Mouse (Mus musculus) kidney, adult 8-10 months (tissue): Measurements from ENCODE around the gene Gm26920.
"Not testable (repeated sequence)": the region's sequence is repeated elsewhere in the genome, so short reads cannot be mapped to it uniquely, and the experiment has no call there.

Source experiments
- DNase-seq, 2 experiments: peaks; one replicate each; pipeline ENCODE4 v3.0.0; 2022

Gene Gm26920

DNA sequence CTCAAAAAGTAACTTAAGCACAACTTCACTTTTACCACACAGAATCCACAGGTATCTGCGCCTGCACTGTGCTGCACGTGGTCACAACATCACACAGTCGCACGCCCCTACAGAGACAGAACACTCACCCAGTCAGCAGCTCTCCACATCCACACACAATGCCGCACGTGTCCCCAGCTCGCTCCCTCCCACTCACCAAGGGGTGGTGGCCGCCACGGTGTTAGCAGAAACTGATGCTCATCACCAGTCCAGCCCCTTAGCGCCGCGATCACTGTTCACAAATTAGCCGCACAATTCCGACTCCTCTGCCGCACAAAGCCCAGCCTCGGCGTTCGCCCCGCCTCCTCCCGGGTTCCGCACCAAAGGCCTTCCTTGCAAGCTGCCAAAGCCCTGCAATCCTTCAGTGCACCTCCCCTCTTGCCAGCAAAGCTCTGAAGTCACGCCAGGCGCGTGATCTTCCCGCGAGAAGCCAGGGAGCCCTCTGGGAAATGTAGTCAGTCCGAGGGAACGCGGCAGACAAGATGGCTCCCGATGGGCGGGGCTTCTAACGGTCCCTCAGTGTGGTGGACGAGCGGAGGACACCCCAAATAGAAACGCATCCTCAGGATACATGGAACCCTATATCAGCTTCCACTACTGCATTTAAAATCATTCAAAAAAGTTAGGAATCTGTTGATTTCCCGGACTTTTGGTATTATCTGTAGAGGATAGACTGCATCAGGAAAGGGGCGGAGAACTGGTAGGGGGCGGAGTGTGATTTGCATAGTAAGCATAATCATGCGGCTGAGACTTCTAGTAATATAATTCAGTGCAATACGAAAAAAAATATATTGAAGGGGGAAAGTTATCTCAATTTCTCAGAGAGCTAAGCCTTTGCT lies at the start of gene Gm26920, which contains the start of gene Zfp566:
TSS of gene Gm26920 (minus strand) at position 319 of the 878 bp plus-strand sequence.
TSS of gene Zfp566 (minus strand) at position 436 of the 878 bp plus-strand sequence.
- peak; percentile 97 to 98 for DNase-seq

DNA sequence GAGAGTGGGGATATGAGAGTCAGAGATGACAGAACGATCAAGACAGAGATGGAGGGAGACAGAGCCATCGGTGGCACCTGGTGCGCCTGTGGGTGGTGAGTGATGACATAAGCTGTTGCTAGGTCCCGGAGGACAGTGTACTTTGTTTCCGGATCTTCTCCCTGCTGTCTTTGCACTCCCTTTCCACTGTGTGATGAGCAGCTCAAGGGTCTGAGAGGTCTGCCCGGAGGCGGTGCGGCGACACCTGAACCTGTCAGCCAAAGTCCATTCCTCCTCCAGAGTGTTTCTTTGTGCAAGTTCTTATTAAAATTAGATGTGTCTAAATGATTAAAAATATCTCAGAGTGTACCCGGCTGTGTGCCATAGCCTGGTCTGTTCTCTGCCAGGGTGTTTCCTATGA lies 46.6 kb upstream of the Gm26920 start:
- peak in 1 of 2 experiments; percentile 32 for DNase-seq

DNA sequence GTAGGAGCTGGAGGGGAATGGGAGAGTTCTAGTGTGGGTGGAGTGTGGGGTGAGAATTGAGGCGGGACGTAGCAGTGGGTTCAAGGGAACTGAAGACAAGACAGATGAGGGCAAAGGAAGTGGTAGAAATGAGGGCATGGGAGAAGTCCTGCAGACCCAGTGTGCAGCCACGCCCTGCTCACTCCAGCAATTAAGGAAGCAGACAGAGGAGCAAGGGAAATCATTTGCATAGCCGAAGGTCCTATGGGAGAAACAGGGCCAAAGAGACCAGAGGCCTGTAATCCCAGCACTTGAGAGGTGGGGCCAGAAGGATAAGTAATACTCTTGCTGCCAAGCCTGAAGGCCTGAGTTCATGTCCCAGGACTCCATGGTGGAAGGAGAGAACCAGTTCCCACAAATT lies 42.2 kb upstream of the Gm26920 start:
- no peak for DNase-seq

DNA sequence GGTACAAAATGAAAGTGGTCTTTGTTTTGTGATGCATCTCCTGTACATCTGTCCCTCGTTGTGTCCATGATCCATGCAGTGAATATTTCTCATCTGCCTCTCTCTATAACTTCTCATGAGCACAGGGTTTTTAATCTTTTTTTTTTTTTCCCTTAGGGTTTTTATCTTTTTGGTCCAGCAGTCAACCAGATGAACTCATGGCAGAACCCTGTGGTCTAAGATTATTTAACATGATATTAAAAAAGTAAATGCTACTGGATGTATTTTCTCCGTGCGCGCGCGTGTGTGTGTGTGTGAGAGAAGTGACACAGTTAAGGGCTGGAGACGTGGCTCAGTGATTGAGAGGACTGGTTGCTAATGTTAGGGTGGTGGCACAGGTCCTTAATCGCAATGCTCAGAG lies 39.7 kb upstream of the Gm26920 start:
- no peak for DNase-seq

DNA sequence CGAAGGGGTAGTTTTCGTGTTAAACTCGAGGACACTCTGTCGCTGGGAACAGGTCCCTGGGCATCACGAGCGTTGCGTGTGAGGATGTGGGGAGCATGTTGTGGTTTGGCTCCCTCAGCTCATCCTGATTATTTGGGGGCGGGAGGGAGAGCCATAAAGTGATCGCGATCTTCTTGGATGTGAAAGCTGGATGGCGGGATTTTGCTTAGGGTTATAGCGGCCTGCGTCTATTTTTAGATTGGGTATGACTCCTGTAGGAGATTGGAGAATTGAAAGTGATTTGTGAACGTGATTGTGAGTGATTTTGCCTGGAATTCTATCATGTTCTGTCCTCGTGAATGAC lies 31.9 kb upstream of the Gm26920 start:
- no peak for DNase-seq

DNA sequence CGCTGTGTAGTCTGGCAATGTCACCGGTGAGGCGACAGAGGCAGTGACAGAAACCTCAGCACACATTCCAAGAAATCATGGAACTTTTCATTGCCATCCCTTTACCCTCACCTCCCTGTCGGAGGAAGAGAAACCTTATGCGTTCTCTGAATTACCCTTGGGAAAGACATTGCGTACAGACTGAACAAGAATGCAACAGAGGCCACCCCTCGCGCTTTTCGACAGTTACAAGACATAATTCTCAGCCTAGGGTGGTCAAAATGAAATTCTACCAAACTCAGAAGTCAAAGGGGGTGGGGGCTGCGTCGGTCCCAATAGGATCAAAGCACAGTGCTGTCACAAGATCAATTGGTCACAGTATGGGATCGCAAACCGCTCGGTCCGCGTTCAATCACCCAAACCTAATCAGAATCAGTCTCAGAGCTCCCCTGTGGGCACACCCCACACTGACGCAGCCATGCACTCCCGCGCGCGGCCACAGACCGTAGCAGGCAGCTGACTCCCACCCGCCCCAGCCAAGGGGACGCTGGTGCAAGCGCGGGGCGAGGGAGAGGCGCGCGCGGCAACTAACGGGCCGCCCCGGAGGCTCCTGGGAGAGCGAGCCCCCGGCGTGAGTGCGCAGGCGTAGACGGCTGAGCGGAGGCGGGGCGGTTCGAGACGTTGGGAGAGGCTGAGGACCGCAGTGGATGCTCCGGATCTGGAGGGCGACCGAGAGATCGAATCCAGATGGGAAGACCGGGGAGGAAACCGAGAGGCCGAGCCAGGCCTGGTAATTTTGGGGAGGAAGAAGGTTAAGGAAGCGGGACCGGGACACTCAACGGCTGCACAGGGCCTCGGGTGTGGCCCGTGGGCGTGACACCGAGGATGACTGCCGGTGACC lies 31.3 kb upstream of the Gm26920 start, which contains the start of gene Zfp382:
TSS of gene Zfp382 (plus strand) at position 635 of the 880 bp plus-strand sequence.
- DNase-seq: peak; percentile 80

DNA sequence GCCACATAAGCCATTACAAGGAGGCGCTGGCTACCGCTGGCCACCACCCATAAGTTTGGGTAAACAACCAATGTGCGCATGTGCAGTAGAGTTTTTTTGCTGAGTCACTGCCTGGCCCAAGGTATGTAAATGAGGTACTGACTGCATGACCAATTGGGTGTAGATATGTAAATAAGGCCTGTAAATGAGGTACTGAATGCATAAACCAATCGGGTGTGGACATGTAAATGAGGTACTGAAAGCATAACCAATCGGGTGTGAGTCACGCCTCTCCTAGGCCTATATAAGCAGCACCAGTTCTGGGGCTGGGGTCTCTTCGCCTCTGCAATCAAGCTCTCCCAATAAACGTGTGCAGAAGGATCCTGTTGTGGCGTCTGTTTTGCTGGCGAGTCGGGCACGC lies 27.7 kb upstream of the Gm26920 start:
- not testable (repeated sequence) for DNase-seq

DNA sequence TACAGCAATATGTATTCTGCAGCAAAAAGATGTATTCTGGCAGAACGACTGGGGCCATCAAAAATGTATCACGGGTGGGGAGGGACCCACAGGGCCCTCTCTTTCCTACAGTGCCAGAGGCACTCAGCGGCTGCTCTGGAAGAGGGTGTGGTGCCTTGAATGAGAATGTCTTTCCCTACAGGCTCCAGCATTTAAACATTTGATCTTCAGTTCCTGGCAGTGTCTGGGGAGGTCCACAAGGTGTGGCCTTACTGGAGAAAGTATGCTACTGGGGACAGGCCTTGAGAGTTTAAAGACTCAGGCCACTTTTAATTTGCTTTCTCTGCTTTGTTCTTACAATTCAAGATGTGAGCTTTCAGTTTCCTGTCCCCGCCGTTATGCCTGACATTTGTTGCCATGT lies 25.9 kb upstream of the Gm26920 start:
- DNase-seq: no peak

DNA sequence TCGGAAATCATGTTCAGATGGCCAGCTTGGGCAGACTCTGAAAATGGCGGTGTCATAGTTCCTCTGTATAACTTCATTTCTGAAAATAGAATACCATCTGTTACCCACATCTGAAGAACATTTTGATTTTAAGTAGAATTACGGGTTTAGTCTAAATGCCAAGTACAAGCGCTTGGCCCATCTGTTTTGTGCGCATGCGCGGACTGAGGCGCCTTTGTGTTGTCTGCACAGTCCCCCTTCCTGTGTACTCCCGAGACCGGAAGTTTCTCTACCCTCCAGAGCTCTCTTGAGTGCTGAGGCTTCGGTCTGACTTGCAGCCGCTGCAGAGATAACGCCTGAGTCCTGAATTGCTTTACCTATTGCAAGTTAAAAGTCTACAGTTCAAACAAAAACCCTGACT lies 9.1 kb upstream of the Gm26920 start:
- no peak for DNase-seq

DNA sequence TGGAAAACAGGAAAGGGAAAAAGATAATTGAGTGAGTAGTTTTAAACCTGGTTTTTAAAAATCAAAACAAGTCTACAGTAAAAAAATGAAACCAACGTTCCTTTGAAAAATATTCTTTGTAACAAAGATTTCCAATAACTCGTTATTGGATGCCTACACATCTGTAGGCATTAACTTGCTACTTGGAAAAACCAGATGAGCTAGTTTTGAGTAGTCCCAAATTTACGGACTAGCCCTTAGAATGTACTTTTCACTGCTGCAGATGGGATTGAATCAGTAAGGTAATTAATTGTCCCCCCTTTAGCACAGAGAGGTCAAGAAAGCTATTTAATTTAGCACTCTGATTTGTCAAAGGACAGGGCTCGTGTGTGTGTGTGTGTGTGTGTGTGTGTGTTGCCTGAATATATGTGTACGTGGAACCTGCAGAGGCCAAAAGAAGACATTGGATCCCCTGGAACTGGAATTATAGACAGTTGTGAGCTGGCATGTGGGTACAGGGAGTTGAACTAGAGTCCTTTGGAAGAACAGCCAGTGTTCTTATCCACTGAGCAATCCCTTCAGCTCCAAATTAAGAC lies 5.4 kb upstream of the Gm26920 start:
- no peak for DNase-seq

DNA sequence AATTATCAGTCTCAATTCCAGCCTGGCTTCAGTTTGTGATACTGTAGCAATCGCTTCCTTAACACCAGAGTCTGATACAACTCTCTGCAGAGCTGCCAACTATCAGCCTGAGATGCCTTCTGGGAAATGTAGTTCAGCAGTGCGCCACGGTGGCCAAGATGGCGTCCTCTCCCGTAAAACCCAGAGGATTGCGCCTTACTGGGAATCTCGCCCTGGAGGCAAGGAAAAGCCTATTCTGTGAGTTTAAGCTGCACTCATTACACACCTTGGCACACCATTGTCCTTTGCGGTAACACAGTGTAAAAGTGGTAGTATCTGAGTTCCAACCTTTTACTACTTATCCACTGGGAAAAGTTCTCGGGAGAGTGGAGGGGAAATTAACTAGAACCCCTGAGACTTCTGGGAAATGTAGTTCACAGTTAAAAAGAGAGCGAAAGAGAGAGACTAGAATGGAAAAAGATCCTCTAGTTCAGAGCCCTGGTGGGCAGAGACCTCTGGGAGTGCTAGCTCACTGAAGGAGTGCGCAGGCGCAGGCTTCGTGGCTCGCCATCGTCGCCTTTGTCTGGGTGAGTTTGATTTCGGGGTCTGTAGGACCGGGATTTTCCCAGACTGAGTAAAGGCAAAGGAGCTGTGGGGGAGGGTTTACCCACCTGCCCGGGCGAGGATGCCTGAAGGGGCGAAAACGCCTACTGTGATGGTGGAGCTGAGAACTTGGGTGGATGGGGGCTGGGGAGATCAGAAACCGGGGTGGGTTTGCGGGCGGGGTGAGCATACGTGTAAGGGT lies 4.6 kb upstream of the Gm26920 start, which contains the start of gene Zfp260:
TSS of gene Zfp260 (plus strand) at position 132 of the 784 bp plus-strand sequence.
- DNase-seq: peak; percentile 90 to 92

DNA sequence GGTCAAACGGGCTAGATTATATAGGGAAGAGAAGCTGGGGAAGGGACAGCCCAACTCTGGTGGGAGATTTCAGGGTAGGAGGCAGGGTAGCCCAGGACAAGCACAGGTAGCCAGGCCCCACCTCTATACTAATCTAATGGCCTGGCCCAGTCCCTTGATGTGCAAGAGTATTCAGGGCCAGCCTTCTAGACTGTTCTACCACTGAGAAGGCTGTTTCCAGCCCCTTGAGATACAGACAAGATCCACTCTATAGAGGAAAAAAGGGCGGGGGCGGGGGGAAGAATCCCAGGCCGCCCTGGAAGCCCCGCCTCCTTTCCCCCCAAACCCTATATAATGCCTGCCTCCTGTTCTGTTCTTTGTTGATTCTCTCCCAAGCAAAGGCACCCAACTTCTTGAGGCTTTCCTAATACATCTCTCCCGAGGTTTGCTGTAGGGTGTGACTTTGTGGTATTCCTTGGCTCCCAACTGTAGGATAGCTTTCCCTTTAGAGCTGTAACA lies 3.8 kb upstream of the Gm26920 start:
- no peak for DNase-seq

DNA sequence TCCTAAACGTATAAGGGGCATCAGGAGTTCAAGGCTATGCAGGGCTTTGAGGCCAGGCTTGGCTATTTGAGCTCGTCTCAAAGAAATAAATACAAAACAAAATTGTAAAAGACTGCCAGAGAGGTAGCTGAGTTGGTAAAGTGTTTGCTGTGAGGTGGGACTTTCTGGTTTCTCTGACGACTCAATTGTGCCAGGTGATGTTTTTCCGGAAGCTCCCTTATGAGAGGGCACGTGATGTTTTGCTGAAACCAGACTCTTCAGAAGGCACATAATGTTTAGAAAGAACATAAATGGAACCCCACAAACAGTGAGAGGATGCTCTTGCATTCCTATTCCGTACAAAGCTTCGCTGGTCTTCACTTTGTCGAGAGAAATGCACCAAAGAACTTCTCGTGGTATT lies 2.5 kb upstream of the Gm26920 start:
- no peak for DNase-seq

DNA sequence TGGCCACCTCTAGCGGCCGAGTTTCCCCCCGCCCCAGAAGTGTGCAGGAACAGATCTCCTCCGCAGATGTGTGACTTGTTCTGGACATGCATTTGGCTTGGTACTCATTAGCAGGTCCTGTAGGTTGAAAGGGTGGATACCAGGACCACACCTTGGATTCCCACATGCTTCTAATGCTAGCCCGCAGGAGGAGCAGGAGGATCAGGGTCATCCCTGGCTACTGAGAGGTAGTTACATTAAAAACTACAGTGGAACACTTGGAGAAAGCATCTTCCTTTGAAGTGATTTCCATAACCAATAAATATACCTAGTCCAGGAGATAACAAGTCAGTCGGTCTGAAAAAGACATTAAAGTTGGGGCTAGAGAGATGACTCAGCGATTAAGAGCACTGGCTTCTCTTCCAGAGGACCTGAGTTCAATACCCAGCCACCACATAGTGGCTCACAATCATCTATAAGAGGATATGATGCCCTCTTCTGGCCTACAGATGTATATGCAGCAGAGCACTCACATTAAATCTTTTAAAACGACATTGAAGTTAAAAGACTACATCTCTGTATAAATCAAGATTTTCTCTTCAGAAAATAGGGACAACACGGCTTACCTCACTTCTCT lies 868 bp upstream of the Gm26920 start:
- DNase-seq: peak in 1 of 2 experiments; percentile 26

DNA sequence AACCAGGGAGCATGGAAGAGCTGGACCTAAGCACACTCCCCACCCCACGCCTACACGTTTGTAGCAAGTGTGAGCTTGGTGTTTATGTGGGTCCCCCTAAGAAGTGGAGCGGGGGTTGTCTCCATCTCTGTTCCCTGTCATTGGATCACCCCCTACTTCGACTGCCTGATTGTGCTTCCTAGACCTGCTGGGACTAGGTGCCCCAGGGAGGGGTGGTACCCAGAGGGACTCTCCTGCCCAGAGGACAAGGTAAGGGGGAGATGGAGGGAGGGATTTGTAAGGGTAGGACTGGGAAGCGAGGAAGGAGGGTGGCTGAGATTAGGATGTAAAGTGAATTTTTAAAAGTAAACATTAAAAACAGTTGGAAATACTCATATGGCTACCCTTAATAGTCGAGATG lies 805 bp downstream of the Gm26920 start:
- DNase-seq: no peak

DNA sequence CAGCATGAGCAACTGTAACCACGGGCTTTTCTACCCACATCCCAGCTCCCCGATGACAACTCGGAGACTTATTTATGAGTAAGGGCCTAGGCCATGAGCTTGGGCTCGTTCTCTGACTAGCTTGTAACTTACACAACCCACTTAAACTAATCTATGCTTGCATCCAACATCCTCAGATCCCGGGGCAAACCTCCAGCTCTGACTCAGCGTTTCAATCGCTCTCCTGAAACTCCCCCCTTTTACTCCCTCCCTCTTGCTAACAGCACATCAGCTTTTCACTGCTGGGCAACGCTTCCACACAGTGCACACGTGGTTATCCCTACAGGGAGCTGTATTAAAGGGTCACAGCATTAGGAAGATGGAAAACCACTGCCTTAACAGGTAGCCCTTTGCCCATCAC lies 3.7 kb downstream of the Gm26920 start:
- DNase-seq: no peak

DNA sequence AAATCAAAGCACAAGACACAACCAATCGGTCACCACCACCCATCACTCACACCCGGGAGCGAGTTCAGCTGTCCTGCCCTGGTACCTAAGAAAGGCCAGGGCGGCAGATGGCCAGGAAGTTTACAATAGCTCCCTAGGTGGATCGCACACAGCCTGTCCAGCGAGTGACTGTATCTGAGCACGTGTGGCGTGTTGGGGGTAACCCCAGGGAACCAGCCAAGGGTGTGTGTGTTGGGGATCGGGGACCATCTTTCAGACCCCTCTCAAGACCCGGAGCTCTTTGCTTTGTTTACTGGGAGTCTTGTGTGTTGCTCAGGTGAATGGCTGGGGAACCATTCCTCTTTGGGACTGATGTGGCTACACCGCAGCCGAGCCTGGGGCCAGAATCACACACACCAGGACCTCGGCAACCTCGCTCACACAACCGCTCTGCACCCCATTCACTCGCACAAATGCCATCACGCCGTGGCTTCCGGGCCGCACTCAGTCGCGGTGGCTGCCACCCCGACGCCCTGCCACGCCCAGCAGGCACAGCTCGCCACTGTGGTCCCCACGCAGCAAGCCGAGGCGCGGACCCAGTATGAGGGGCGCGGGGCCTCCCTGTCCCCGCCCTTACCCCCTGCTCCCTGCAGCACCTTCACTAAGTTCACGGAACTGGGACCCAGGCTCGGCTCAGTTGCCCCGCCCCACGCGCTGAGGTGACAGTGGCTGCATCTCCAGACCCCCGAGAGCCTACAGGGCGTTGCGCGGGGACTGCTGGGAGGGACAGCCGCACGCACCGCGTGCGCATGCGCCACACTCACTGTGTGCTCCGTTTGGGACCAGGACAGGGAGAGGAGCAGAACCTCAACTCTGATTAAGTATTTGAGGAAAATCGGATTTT lies 17.8 kb downstream of the Gm26920 start, which contains the start of gene Zfp82:
TSS of gene Zfp82 (minus strand) at position 755 of the 883 bp plus-strand sequence.
- DNase-seq: peak; percentile 63 to 69

DNA sequence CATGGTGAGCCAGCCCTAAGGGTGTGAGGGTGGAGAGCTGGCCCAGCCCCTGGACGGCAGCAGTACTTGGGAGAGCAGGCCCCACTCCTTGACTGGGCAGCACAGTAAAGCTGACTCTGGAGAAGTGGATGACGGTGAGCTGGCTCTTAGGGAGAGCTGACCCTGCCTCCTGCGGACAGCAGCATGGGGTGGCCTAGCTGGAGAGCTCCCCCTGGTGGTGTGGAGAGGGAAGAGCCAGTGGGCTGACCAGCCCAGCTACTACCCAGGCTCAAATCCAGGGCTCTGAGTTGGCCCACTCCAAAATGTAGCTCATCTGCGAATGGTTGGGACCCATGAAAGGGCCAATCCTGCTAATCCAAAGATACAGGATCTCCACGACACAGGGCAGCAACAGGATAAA lies 25.6 kb downstream of the Gm26920 start:
- no peak for DNase-seq

DNA sequence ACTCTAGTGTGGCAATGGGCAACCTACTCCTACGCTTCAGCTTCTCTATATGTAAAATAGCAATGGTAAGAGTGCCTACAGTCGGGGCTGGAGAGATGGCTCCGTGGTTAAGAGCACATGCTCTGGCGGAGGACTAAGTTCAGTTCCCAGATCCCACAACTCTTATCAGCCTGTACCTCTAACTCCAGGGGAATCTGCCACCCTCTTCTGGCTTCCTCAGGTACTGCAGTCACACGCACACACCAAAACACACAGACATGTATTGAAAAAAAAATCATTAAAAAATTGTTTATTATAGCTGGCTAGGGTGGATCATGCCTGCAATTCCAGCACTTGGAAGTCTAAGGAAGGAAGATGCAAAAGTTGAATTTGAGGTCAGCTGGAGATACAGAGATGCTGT lies 27.7 kb downstream of the Gm26920 start:
- peak in 1 of 2 experiments; percentile 17 for DNase-seq

DNA sequence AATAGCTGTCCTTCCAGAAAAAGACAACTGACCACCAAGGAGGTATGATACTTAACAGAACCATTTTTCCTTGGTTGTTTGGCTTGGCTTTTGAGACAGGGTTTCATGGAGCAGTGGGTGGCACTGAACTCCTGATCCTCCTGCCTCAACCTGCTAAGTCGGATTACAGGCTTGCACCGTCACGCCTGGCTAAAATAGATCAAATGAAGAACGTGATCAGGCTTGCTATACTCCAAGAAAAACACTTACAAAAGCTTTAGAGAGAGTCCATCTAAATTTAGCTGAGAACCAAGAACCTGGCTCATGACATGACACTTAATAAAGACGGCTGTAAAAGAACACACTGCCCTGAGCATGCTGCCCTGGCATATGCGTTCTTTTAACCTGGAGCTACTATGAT lies 29.9 kb downstream of the Gm26920 start:
- no peak for DNase-seq

DNA sequence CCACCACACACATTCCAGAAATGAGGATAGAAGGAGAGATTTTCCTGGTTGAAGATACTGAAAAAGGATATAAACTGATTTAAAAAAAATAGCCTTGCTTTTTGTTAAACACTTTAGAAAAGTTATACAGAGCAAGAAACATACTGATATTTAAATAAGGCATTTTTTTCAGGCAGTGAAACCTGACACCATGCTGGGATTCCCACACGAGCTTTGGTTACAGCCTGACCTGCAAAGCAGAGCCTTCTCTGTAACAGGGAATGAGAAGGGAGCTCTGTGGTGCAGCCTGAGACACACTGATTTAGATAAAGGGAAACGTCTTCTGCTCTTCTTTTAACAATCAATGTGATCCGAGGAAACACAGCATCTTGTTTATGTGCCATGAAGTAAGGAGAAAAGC lies 36.6 kb downstream of the Gm26920 start:
- no peak for DNase-seq
